Mouse (Mus musculus): ENCODE measurements around the gene Rnf39.

GRCm38 (mm10) chr17:36927496-36928120 lies 15.1 kb upstream of the Rnf39 start:
- no peak for TF ChIP-seq POLR2A (IDR thresholded peaks at IDR 0.05; ENCODE audit: low read depth, low read length)
- no peak for TF ChIP-seq CTCF (conservative IDR thresholded peaks at IDR 0.05; ENCODE audit: insufficient read depth, insufficient read length, low read depth, low read length)

Data from kidney, adult 2 months (tissue).